Mouse (Mus musculus) testis, postnatal 10 days (tissue): Measurements from ENCODE around the gene Olfr1415.
"Not testable (repeated sequence)": the region's sequence is repeated elsewhere in the genome, so short reads cannot be mapped to it uniquely, and the experiment has no call there.

Experiments used
- DNase-seq: peaks from one replicate; pipeline ENCODE4 v3.0.0; 2021; ENCODE audit warnings: low spot score

Olfr1415 gene

DNA sequence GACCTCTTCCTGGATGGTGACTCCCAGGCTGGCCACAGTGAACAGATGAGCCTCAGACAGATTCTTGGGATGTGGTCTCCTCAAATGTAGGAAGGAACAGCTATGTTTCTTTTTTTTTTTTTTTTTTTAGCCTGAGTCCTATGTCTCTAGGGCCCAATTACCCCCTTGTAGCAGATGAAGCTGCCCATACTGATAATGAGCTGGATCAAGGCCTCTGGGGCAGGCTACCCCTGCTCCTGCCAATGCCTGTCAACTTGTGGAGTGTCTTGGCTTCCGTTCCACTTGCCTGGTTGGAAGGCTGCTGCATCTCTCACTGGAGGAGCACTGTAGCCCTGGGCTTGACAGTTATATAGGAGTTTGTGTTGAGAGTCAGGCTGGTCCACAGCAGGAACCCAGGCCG, at the start of gene Olfr1415:
Olfr1415 (minus strand) TSS at position 101 of the 400 bp plus-strand sequence.
- no peak for DNase-seq

DNA sequence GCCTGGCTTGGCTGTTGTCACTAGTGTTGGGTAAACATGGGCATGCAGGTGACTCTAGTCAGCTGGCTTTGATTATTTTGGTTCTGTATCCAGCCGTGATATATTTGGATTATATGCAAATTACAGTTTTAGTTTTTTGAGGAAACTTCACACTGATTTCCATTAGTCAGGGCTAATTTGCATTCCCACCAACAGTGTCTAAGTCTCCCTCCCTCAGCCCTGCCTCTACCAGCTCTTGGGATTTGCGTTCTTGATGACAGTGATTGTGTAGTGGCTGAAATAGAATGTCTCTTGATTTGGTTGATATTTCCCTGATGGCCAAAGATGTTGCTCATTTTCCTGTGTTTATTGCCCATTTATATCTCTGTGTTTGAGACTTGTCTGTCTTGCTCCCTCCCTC, 43.2 kb upstream of the Olfr1415 start:
- DNase-seq = no peak

DNA sequence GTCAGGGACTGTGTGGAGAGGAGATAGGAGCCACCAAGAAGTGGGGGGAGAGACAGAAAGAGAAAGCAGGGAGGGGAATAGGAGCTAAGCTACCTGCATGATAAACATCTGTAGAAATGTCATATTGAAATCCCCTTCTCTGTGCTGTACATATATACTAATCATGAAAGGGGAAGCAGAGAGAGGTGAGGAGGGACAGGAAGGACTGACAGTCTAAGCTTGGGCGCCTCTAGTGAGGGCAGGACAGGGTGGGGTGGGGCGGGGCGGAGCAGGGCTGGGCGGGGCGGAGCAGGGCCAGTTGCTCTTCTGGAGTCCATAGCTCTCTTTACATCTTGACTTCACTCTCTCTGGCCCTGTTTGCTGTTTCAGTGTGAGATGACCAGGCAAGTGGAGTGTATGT, 41.1 kb upstream of the Olfr1415 start:
- no peak for DNase-seq

DNA sequence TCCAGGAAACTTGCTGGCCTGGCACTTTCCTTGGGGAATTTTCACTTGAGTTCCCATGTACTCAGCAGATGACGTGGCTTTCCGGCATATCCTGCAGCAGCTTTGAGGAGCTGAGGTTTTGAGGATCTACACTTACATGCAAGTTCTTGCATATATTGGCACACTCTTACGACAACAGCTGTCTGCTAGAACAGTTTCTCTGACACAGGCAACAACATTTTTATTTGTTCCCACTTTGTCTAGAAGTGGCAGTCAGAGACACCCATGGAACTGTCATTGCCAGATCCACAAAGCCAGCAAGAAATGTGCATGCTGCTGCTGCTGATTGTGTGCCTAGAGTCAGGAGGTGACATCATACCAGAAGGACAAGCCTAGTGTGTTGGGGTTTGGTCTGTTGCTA, 27.9 kb upstream of the Olfr1415 start:
- DNase-seq = no peak

DNA sequence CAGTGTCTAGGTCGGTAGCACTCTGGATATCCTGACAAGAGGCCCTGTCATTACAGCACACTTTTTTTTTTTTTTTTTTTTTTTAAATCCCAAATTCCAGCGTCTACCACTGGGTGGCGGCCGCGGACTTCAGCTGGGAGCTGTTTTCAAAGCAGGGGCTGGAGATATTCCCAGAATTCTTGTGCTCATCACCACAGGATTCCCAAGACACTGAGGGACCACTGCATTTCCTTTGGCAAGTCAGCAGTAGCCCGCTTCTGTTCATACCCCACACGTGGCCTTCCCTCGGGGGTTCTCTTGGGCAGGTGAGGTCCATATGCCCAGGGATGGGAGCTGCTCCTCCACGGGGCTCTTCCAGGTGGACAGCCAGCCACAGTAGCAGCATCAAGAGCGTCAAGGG, 25.5 kb upstream of the Olfr1415 start:
- DNase-seq = peak; percentile 73

DNA sequence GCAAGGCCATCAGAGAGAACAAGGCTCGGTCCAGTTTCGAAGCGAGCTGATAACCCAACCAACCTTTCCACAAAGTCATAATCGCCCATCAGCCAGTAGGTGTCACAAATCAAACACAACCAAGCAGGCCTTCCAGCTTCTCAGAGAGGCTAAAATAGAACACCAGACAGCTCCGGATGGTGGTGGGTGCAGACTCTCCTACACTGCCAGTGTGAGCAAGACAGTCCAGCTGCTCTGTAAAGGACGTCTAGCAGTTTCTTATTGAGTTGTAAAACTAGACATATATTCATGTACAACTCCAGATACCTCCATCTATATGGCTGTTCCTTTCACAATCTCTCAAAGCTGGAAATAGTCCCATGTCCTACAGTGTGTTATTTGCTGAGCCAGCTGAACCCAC, 23.1 kb upstream of the Olfr1415 start:
- DNase-seq = no peak

DNA sequence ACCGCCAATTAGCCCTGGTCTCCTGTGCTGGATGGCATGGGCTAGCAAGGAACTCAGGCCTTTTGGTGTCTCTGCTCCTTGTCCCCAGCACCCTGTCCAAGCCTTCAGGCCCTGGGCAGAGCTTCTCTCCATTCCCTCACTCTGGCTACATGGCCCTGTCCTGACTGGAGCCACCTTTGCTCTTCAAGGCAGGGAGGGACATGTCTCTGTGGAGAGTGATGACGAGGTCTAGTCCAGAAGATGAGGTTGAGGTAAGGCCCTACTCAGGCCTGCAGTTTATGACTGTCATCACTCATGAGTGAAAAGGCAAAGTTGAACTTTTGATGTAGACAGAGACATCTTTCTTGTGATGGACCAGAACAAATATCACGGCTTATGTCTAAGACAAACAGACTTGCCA, 22.7 kb upstream of the Olfr1415 start, which contains the start of gene Olfr1414:
Olfr1414 (minus strand) TSS at position 101 of the 400 bp plus-strand sequence.
- no peak for DNase-seq

DNA sequence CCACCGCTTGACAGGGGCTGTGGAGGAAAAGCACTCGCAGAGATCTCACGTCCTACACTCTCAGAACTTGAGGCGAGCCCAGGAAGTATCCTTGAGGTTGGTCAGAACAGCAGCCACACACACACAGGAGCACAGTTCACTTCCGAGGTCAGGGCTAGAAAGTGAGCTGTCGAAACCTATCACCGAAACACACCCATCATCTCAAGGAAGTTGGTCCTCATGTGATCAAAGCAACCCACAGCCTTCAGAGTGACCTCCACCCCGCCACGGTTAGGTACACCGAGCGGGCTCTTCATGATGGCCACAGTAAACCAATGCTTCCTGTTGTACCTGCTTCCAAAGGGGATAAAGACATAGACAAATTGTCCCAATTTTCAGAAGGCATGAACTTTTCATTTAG, 19.5 kb upstream of the Olfr1415 start:
- no peak for DNase-seq

DNA sequence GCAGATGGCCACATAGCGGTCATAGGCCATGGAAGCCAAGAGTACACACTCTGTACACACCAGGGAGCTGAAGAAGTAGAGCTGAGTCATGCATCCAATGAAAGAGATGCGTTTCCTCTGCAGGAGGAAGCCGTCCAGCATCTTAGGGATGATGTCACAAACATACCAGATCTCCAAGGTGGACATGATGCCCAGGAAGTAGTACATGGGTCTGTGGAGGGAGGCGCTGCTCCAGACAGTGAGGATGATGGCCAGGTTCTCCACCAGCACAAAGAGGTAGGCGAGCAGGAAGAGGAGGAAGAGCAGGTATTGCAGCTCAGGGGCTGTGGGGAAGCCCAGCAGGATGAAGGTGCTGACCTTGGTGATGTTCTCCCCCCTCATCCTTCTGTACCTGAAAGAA, 15.7 kb upstream of the Olfr1415 start:
- DNase-seq = not testable (repeated sequence)

DNA sequence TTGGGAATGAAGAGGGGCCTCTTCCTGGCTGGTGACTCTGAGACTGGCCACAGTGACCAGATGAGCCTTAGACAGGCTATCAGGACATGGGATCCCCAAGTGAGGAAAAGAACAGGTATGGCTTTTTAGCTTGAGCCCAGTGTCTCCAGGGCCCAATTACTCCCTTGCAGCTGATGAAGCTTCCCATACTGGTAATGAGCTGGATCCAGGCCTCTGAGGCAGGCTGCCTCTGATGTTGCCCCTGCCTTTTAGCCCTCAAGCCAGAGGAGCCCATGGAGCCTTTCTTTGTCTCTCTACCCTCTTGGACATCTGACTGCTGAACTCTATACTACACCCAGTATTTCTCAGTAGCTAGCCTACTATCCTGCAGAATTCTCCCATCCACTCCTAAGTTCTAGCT, 10.9 kb downstream of the Olfr1415 start, which contains the start of gene Olfr1416:
Olfr1416 (minus strand) TSS at position 101 of the 400 bp plus-strand sequence.
- no peak for DNase-seq

DNA sequence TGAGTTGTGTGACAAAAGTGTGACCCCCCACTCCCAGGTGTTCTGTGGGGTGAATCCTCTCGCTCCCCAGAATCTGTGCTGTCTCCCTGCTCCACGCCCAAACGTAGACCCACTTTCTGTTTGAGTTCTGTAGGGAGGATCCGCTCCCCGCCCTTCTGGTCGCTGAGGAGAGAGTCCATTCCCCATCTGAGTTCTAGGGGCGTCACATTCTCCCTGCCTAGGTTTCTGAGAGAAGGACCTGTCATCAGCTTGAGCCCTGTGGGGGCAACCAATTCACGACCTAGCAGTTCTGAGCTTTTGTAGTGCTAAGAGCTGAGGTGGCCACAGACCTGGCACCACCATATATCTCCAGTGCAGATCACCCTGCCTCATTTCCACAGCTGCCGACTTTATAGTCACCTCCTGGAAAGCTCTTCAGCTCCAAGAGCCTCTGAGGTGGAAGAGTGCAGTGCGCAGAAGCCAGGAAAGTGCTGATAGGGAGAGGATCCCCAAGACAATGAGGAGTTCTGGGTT, 21.8 kb downstream of the Olfr1415 start:
- no peak for DNase-seq

DNA sequence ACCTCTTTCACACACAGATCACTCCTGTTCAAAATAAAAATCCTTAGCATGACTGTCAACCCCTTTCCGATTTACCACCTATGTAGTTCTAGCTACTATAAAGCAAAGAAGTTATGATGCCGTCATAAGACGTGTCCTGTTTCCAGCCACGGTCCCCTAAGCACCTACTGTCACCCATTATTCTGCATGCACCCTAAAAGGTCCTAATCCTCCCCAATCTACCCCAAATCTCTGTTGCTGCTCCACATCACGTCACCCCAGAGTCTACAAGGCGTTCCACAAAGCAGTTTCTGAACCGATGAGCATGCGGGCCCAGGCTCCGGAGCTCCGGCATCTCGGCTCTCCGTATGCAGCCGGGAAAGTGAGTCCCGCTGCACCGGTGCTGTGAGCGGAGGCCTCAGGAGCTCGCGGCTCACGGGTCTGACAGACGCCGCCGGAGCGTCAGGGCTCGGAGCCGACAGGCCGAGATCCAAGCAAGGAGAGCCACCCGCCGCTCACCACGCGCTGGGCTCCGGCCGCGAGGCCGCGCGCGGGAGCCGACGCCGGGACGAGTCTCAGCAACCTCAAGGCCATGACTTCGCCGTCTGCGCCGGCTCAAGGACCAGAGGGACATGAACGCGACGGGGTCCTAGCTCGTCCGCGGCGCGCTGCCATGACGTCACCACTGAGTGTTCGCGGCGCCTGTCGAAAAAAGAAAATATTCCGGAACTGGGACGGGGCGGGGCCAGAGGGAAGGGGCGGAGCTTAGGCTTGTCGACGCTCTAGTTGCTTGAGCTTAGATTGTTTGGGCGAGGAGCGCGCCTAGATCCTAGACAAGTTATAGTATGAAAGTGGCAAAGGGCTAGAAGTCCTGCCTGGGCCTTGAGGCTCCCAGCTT, 22.5 kb downstream of the Olfr1415 start, which contains the start of gene Ndufa10:
Ndufa10 (minus strand) TSS at position 696 of the 877 bp plus-strand sequence.
- peak; percentile 99 for DNase-seq

DNA sequence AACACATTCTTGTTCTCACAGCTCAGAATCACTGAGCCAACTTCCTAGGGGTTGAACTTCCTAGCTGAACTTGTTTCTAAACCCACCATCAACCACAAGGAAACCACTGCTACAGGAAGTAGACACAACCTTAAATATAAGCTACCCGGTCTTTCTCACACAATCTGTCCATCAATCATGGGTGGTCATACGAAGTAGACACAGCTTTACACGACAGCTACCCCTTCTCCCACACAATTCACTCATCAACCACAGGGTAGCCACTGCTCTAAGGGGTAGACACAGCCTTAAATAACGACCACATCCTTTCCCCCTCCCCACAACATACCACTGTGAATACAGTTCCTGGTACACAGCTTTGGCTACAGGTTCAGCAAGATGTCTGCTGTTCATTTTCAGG, 27.0 kb downstream of the Olfr1415 start:
- no peak for DNase-seq

DNA sequence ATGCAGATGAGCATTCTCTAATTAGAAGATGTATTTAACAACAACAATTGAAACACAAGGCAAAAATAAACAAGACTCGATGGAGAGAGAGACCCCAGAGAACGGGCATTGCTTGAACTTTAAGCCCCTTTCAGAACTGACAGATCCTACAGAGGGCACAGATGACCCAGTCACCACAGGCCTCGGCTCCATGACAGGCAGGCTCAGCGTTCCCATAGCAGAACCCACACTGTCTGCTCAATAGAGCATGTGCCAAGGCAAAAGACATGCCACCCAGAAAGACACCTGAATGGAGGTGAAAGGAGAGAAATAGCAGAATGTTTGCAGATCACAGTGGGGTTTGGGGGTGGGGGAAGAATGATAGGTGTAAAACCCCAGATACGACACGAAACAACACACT, 37.5 kb downstream of the Olfr1415 start:
- no peak for DNase-seq

DNA sequence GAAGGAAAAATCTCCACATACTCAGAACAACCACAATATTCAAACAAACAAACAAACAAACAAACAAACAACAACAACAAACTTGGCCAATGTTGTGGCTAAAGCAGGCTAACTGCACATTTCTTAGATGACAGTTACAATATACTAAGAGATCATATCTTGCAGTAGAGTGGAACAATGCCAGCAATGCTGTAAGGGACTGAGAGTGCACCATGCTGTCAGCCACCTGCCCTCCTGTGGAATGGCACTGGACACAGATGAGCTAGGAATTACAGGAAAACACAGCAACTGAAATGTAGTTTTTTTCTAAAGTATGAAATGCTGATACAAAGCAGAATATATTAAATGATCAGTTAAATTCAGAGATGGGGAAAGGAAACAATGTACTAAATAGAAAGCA, 38.1 kb downstream of the Olfr1415 start:
- no peak for DNase-seq

DNA sequence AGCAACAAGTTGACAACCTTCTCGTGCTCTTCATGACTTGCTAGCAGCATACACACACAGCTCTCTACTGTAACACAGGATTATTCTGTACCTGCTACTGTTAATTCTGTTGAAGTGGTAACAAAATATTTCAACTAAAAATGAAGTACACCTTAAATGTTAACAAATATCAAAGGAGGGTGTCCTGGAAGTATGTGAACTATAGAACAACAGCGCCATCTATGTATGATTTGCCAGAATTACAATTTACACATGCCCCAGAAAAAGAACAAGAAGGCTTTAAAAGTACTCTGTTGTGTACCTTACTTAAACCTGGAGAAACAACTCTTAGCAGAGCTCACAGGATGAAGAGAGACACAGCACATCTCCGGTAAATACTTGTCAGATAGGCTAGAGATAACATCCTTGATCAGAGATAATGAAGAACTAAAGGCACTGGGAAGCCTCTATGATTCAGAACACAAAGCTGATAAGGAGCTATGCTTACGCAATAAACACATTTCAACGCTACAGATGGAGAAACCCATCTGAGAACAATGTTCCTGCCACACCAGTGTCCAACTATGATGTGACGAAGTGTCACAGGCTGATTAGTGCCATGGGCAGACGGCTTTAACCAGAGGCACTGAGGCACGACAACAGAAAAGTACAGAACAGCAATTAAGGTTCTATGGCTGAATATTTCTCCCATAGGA, 42.0 kb downstream of the Olfr1415 start:
- no peak for DNase-seq

DNA sequence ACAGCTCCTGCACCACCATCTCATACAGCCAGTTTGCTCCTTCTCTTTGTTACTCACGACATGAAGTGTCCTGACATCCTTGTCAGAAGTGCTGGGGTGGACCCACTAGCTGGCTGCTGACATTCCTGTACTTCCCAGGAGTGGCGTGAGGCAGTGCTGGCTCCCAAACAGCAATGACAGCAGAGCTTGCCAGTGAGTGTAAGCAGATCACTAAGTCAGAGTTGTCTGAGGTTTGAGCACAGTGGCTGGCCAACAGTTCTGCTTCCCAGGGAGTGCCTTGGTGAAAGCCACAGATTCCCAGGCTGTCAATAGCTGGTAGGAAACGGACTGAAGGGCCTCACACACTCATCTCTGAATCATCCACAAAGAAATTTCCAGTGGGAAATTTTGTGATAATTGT, 47.6 kb downstream of the Olfr1415 start:
- no peak for DNase-seq

DNA sequence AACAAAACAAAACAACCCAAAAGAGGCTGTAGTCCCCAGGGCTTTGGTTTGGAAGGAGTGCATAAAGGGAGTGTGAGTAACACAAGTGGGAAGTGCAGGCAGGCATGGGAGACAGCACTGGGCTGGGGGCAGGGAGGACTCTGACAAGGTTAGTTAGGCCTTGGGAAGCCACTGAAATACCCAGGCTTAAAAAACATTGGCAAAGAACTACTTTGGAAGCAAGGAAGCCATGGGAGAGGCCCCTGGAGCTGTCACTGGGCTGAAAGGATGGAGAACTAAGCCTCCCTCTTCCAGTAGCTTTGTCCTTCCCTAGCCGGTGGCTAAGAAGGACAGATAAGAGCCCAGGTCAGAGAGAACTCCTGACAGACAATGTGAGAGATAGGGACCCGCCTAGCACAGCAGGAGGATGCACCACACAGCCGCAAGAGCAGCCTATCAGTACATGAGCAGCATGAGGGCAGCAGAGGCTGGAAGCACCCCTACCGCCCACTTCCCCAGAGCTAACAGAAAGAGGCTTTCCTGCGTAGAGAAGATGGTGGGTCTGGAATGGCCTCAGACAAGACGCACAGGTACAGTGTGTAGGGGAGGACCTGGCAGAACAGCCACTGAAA, 54.3 kb downstream of the Olfr1415 start:
- DNase-seq = no peak

DNA sequence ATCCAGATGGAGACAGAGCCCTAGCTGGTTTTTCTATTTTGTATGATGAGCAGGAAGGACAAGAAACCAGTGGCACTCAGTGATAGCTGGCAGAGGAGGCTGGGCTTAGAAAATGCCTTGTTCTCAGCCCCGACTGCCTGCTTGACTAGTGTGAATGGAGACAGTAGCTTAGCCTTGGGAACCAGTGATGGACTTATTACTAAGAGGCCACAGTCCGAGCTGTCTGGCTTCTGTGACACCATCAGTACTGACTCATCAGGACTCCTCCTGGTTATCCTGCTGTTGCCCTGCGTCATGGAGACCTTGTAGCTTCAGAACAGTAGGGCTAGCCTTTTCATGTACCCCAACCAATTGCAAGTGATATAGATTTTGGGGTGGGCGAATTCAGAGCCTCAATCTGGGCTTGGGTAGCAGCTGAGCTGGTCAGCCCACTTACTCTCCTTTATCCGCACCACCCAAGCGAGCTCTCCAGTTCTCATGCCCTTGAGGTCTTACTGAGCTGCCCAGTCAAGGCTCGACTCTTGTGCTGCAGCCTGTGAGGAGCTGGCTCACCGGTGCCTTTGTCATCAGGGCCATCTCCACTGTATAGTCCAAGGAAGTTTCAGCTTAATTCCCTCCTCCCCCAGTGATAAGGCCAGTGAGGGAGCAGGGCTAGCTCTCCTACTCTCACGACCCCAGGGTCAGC, 55.7 kb downstream of the Olfr1415 start:
- no peak for DNase-seq
